Mouse (Mus musculus): Measurements from ENCODE around the gene Clcf1. TPM values are rescaled to one million over a fixed set of nuclear protein-coding genes. Genes with fewer than 3 reads are reported as not detected.

The Clcf1 gene
- 0.59 TPM for polyA plus RNA-seq (2015; fragmentation: Illumina TruSeq; extraction: RNeasy Lipid Tissue Mini Kit (QIAGEN cat#74804); ENCODE audit: low read depth, low replicate concordance)

DNA sequence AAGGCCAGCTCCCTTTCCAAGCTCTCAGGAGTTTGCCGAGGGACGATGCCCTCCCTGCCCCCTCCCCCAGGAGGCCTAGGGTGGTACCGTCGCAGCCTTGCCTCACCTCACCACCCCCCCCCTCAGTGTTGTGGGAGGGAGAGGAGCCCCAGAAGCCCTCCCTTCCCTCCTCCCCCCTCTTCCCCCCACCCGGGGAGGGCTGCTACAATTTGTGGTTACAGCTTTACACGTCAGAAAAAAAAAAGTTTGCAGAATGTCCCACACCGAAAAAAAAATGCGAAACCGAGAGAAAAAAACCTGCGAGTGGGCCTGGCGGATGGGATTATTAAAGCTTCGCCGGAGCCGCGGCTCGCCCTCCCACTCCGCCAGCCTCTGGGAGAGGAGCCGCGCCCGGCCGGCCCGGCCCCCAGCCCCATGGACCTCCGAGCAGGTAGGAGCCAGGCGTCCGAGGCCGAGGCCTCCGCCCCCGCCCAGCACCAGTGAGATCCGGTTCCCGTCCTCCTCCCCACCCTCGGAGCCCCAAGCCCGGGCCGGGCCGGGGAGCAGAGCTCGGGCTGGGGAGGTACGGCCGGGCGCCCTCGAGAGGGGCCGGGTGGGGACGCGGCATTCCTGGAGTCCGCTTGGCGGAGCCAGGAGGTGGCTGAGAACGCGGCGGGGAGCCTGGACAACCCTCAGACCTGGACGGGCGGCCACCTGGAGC is at the start of gene Clcf1, which contains the start of gene AC109138.7:
TSS of gene Clcf1 (plus strand) at position 168 of the 700 bp plus-strand sequence.
TSS of gene AC109138.7 (plus strand) at position 287 of the 700 bp plus-strand sequence.

DNA sequence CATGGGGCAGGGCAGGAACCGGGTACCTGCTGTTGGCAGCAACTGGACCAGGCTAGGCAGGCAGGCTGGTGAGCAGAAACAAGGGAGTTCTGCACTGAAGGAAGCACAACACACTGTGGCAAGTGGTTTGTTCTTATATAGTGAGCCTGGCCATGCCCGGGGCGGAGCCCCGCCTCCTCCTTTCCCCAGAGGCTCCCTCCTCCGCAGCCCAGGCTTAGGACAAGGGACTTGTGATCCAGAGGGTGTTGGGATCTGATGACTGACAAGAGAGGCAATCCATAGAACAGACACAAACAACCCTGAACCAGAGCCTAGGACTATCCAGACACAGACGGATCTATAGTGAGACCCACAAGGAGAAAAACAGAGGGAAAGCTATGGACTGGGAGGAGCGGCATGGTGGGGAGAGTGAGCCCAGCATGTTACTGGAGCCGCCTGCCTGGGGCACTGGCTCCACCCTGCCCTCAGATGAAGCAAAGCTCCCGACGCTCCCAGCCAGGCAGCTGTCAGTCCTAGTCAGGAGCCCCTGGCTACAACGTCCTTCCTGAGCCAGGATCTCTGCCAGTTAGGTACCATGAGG is 38.6 kb upstream of the Clcf1 start, which contains the start of gene Carns1:
TSS of gene Carns1 (minus strand) at position 112 of the 580 bp plus-strand sequence.

DNA sequence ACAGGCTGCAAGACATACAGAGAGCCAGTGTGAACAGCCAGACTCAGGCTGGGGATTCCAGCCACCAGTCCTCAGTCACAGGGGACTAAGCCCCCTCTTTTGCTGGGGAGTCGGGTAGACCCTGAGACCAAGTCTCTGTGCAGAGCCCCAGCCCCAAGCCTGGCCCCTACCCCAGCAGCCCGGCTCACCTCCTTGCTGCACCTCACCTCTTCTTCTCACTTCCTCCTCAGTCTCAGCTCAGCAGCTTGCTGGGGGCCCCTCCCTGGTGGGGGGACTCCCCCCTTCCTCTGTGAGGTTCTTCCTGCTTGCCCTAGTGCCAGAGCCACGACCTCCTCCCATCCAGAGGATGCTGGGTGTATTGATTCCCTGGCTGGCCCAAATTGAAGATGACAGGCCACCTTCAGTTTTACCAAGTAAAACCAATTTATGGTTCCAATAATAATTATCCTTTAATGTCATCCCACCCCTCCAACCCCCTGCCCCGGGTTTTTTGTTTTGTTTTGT is 23.2 kb upstream of the Clcf1 start, which contains the start of gene Tbc1d10c:
TSS of gene Tbc1d10c (minus strand) at position 454 of the 504 bp plus-strand sequence.

DNA sequence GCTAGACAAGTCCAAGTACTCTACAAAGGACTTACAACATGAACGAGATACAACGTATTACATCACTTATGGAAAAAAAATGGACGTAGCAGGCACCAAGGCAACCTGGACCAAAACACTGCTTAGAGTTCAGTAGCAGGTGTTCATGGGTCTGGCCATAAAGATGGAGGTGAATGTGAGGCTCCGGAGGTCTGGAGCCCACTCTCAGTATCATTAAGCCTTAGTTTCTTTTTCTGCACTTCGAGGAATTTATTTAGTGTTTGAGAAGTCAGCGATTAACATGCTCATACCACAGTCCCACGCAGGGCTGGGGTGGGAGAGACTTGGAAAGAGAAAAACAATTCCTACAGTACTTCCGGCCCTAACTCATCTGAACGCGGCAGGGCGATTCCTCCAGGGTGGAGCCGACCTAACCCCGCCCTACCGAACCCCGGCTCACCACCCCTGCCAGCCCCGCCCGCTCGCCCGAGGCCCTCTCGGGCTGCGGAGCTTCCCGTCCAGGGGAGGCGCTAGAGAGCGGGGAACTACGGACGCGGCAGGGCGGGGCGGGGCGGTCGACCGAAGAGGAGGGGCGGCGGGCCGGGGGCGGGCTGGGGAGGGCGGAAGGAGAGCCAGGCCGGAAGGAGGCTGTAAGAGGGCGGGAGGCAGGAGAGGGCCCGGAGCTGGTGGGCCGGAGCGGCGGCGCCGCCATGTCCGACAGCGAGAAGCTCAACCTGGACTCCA is 22.3 kb upstream of the Clcf1 start, which contains the start of gene Ppp1ca:
TSS of gene Ppp1ca (plus strand) at position 538 of the 723 bp plus-strand sequence.

DNA sequence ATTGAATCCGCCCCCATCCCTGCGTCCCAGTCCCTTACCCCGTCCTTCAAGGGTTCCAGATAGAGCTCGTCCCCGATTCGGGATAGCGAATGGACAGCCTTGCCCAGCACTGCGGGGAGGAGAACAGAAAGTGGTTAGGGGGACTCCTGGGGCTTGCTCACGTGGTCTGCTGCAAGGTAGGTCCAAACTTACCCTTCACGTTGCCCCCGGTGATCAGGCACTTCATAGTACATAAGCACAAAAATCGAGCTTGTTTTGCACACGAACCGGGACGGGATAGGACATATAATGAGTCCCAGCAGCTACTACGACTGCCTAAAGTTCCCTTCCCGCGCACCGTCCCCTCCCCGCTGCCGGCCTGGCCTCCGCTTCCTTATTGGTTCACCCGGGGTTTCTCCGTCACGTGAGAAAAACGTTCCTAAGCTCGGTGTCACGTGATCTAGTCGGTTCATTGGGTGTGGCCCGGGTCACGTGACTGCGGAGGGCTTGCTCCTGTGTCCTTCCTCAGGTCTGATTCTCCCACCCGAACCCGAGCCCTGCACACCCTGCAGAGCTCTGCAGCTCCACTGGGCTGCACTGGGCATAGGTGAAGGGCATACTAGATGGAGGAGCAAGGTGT is 12.6 kb upstream of the Clcf1 start, which contains the start of gene Rad9a:
TSS of gene Rad9a (minus strand) at position 372 of the 619 bp plus-strand sequence.

DNA sequence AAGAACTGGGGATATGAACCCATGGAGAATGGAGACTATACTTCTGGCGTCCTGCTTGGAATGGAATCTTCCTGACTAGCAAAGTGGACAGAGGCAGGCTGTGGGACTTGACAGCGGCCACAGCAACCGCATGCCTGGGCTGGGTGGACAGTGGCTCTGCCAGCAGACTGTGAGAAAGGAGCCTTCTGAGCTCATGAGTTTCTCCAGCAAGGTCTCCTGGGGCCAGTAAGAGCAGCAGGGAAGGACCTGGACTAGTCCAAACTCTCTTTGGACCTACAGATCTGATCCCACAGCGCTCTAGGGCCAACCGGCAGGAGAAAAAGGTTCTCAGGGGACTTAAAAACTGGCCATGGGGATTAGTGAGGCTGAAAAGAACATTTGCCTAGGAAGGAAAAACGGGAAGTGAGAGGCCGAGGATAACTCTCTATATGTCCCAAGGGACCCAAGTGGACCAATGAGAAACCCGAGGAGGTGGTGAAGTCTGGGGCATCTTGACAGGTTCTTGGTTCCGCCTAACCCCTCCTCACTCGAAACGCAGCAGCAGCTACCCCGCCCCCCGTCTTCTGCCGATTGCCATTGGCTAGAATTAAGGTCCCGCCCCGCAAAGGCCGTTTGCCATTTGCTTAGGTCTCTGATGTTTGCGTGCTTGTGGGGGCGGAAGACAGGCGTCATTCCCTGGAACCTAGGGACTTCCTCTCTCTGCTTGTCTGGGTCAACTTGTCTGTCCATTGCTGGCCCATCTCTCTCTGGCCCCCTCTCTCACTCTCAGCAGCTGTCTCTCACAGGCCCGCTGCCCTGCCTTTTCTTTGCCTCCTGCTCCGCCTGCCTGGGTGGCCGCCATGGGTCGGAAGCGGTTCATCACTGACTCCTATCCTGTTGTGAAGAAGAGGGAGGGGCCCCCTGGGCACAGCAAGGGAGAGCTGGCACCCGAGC is 17.5 kb downstream of the Clcf1 start, which contains the start of gene Pold4:
TSS of gene Pold4 (plus strand) at position 647 of the 933 bp plus-strand sequence.

DNA sequence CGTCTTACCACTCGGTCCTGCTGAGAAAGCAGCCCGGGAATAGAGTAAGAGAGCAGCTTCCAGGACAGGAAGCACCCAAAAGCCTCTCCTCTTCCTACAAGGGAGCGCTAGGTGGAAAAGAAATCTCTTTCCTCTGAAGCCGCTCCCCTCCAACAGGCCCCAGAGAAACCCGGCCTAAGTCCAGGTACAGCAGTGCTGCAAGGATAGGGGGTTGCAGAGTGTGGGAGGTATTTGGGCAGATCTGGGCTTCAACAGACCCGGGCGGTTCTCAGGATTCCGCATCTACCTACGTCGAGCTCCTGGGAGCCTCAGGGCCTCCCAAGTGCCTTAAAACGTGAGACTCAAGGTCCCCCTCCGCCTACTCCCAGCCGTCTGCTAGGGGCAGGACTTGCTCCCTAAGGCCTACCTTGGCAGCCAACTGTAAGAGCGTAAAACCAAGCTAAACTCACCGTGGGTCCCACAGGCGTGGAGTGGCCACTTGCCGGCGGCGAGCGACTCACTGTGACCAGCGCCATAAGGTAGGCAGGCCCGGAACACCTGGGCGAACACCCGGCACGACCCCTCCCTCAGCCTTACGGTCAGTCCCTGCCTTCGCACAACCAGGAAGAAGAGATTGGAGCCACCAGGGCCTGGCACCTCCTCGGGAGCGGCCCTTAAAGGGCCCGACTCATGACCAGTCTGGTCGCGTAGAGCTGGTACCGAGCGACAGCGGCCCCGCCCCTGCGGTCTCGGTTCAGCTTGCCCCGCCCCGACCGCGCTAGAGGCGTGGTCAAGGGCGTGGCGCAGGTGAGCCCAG is 54.7 kb downstream of the Clcf1 start, which contains the start of gene Ssh3:
TSS of gene Ssh3 (minus strand) at position 615 of the 796 bp plus-strand sequence.

Other genes starting within 250 kb of the Clcf1 start
- gene Aldh3b2, start 241.9 kb upstream of the Clcf1 start, polyA plus RNA-seq (2015; fragmentation: Illumina TruSeq; extraction: RNeasy Lipid Tissue Mini Kit (QIAGEN cat#74804); ENCODE audit: low read depth, low replicate concordance) = 1.4 TPM
- gene Acy3, start 227.7 kb upstream of the Clcf1 start, polyA plus RNA-seq (2015; fragmentation: Illumina TruSeq; extraction: RNeasy Lipid Tissue Mini Kit (QIAGEN cat#74804); ENCODE audit: low read depth, low replicate concordance) = 4.0 TPM
- gene Tbx10, start 221.5 kb upstream of the Clcf1 start, polyA plus RNA-seq (2015; fragmentation: Illumina TruSeq; extraction: RNeasy Lipid Tissue Mini Kit (QIAGEN cat#74804); ENCODE audit: low read depth, low replicate concordance) = not detected
- gene Nudt8, start 213.7 kb upstream of the Clcf1 start, polyA plus RNA-seq (2015; fragmentation: Illumina TruSeq; extraction: RNeasy Lipid Tissue Mini Kit (QIAGEN cat#74804); ENCODE audit: low read depth, low replicate concordance) = 15.1 TPM
- 2.0 TPM for gene Gm49405, start 213.6 kb upstream of the Clcf1 start, polyA plus RNA-seq (2015; fragmentation: Illumina TruSeq; extraction: RNeasy Lipid Tissue Mini Kit (QIAGEN cat#74804); ENCODE audit: low read depth, low replicate concordance)
- 5.7 TPM for gene Doc2g, start 210.9 kb upstream of the Clcf1 start, polyA plus RNA-seq (2015; fragmentation: Illumina TruSeq; extraction: RNeasy Lipid Tissue Mini Kit (QIAGEN cat#74804); ENCODE audit: low read depth, low replicate concordance)
- gene Ndufv1, start 201.4 kb upstream of the Clcf1 start, polyA plus RNA-seq (2015; fragmentation: Illumina TruSeq; extraction: RNeasy Lipid Tissue Mini Kit (QIAGEN cat#74804); ENCODE audit: low read depth, low replicate concordance) = 236 TPM
- gene Gstp1, start 176.3 kb upstream of the Clcf1 start, polyA plus RNA-seq (2015; fragmentation: Illumina TruSeq; extraction: RNeasy Lipid Tissue Mini Kit (QIAGEN cat#74804); ENCODE audit: low read depth, low replicate concordance) = 465 TPM
- 1.5 TPM for gene Gstp2, start 168.2 kb upstream of the Clcf1 start, polyA plus RNA-seq (2015; fragmentation: Illumina TruSeq; extraction: RNeasy Lipid Tissue Mini Kit (QIAGEN cat#74804); ENCODE audit: low read depth, low replicate concordance)
- not detected for gene Gstp3, start 154.7 kb upstream of the Clcf1 start, polyA plus RNA-seq (2015; fragmentation: Illumina TruSeq; extraction: RNeasy Lipid Tissue Mini Kit (QIAGEN cat#74804); ENCODE audit: low read depth, low replicate concordance)
- not detected for gene Cabp2, start 132.7 kb upstream of the Clcf1 start, polyA plus RNA-seq (2015; fragmentation: Illumina TruSeq; extraction: RNeasy Lipid Tissue Mini Kit (QIAGEN cat#74804); ENCODE audit: low read depth, low replicate concordance)
- 37.6 TPM for gene Cdk2ap2, start 117.1 kb upstream of the Clcf1 start, polyA plus RNA-seq (2015; fragmentation: Illumina TruSeq; extraction: RNeasy Lipid Tissue Mini Kit (QIAGEN cat#74804); ENCODE audit: low read depth, low replicate concordance)
- 122 TPM for gene Pitpnm1, start 114.2 kb upstream of the Clcf1 start, polyA plus RNA-seq (2015; fragmentation: Illumina TruSeq; extraction: RNeasy Lipid Tissue Mini Kit (QIAGEN cat#74804); ENCODE audit: low read depth, low replicate concordance)
- 183 TPM for gene Aip, start 88.4 kb upstream of the Clcf1 start, polyA plus RNA-seq (2015; fragmentation: Illumina TruSeq; extraction: RNeasy Lipid Tissue Mini Kit (QIAGEN cat#74804); ENCODE audit: low read depth, low replicate concordance)
- gene Gpr152, start 74.5 kb upstream of the Clcf1 start, polyA plus RNA-seq (2015; fragmentation: Illumina TruSeq; extraction: RNeasy Lipid Tissue Mini Kit (QIAGEN cat#74804); ENCODE audit: low read depth, low replicate concordance) = 0.10 TPM
- gene Cabp4, start 70.2 kb upstream of the Clcf1 start, polyA plus RNA-seq (2015; fragmentation: Illumina TruSeq; extraction: RNeasy Lipid Tissue Mini Kit (QIAGEN cat#74804); ENCODE audit: low read depth, low replicate concordance) = not detected
- 127 TPM for gene Coro1b, start 65.6 kb upstream of the Clcf1 start, polyA plus RNA-seq (2015; fragmentation: Illumina TruSeq; extraction: RNeasy Lipid Tissue Mini Kit (QIAGEN cat#74804); ENCODE audit: low read depth, low replicate concordance)
- gene Ptprcap, start 60.6 kb upstream of the Clcf1 start, polyA plus RNA-seq (2015; fragmentation: Illumina TruSeq; extraction: RNeasy Lipid Tissue Mini Kit (QIAGEN cat#74804); ENCODE audit: low read depth, low replicate concordance) = 1.5 TPM
- gene Rps6kb2, start 50.9 kb upstream of the Clcf1 start, polyA plus RNA-seq (2015; fragmentation: Illumina TruSeq; extraction: RNeasy Lipid Tissue Mini Kit (QIAGEN cat#74804); ENCODE audit: low read depth, low replicate concordance) = 45.8 TPM
- 13.7 TPM for gene Carns1, start 38.8 kb upstream of the Clcf1 start, polyA plus RNA-seq (2015; fragmentation: Illumina TruSeq; extraction: RNeasy Lipid Tissue Mini Kit (QIAGEN cat#74804); ENCODE audit: low read depth, low replicate concordance)
- gene Tbc1d10c, start 23.0 kb upstream of the Clcf1 start, polyA plus RNA-seq (2015; fragmentation: Illumina TruSeq; extraction: RNeasy Lipid Tissue Mini Kit (QIAGEN cat#74804); ENCODE audit: low read depth, low replicate concordance) = 1.2 TPM
- gene Ppp1ca, start 22.2 kb upstream of the Clcf1 start, polyA plus RNA-seq (2015; fragmentation: Illumina TruSeq; extraction: RNeasy Lipid Tissue Mini Kit (QIAGEN cat#74804); ENCODE audit: low read depth, low replicate concordance) = 454 TPM
- gene Rad9a, start 12.6 kb upstream of the Clcf1 start, polyA plus RNA-seq (2015; fragmentation: Illumina TruSeq; extraction: RNeasy Lipid Tissue Mini Kit (QIAGEN cat#74804); ENCODE audit: low read depth, low replicate concordance) = 10.9 TPM
- not detected for gene AC109138.7, start 119 bp downstream of the Clcf1 start, polyA plus RNA-seq (2015; fragmentation: Illumina TruSeq; extraction: RNeasy Lipid Tissue Mini Kit (QIAGEN cat#74804); ENCODE audit: low read depth, low replicate concordance)
- gene Pold4, start 17.7 kb downstream of the Clcf1 start, polyA plus RNA-seq (2015; fragmentation: Illumina TruSeq; extraction: RNeasy Lipid Tissue Mini Kit (QIAGEN cat#74804); ENCODE audit: low read depth, low replicate concordance) = 29.6 TPM
- 58.5 TPM for gene Ssh3, start 54.9 kb downstream of the Clcf1 start, polyA plus RNA-seq (2015; fragmentation: Illumina TruSeq; extraction: RNeasy Lipid Tissue Mini Kit (QIAGEN cat#74804); ENCODE audit: low read depth, low replicate concordance)
- gene Ankrd13d, start 68.9 kb downstream of the Clcf1 start, polyA plus RNA-seq (2015; fragmentation: Illumina TruSeq; extraction: RNeasy Lipid Tissue Mini Kit (QIAGEN cat#74804); ENCODE audit: low read depth, low replicate concordance) = 55.6 TPM
- gene Grk2, start 92.0 kb downstream of the Clcf1 start, polyA plus RNA-seq (2015; fragmentation: Illumina TruSeq; extraction: RNeasy Lipid Tissue Mini Kit (QIAGEN cat#74804); ENCODE audit: low read depth, low replicate concordance) = 184 TPM
- 41.1 TPM for gene Kdm2a, start 184.0 kb downstream of the Clcf1 start, polyA plus RNA-seq (2015; fragmentation: Illumina TruSeq; extraction: RNeasy Lipid Tissue Mini Kit (QIAGEN cat#74804); ENCODE audit: low read depth, low replicate concordance)
- 1.6 TPM for gene Rhod, start 225.2 kb downstream of the Clcf1 start, polyA plus RNA-seq (2015; fragmentation: Illumina TruSeq; extraction: RNeasy Lipid Tissue Mini Kit (QIAGEN cat#74804); ENCODE audit: low read depth, low replicate concordance)

All from brain, adult 10 weeks (tissue).